Mouse (Mus musculus): ENCODE results near the gene Tnfrsf1b.
"Not testable (repeated sequence)": the region's sequence is repeated elsewhere in the genome, so short reads cannot be mapped to it uniquely, and the experiment has no call there.

Gene Tnfrsf1b

GRCm38 (mm10) chr4:145192686-145193085 is 54.0 kb downstream of the Tnfrsf1b start:
- DNase-seq (ENCODE audit: low spot score), result no peak

- DNase-seq (ENCODE audit: low spot score), result no peak
These were observed 58.1 kb downstream of the Tnfrsf1b start for GRCm38 (mm10) chr4:145188561-145188960.

DNA sequence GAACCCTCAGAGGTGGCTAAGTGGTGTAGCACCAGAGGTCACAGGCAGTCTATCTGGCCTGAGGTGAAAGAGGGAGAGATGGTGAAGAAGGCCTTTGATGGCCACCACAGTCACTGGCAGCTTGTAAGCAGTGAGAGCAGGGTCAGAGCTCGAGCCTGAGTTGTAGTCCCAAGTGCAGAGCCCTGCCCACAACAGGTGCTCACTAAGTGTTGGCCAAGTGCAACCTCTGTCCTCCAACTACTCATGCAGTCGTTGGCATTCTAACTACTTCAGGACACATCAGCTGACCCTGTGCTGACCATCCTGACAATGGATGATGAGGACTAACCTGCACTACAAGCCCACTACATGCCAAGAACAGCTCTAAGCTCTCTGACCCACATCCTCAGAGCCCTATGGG is 59.1 kb downstream of the Tnfrsf1b start:
- DNase-seq (ENCODE audit: low spot score), result no peak

GRCm38 (mm10) chr4:145178918-145179549 is 67.6 kb downstream of the Tnfrsf1b start:
- no peak for DNase-seq (ENCODE audit: low spot score)

GRCm38 (mm10) chr4:145165542-145165941 is 81.1 kb downstream of the Tnfrsf1b start:
- DNase-seq (ENCODE audit: low spot score), result not testable (repeated sequence)

DNA sequence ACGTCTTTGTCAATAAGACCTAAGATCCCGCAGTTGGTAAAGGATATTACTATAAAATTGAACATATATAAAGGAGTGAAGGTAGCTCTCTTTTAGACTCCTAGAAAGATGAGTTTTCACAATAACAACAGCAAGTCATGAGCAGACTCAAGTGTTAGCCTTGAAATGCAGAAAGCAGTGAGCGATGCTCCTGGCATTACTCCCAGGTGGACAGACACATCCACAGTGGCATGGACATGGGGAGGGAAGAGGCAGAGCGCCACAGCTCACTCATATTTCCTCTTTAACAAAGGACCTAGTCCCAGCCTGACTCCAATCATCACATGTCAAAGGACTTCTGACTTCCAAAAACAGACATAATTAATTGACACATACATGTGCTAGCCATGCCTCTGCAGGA is 82.6 kb downstream of the Tnfrsf1b start:
- DNase-seq (ENCODE audit: low spot score), result no peak
